Mouse (Mus musculus): ENCODE results near the gene Nr1h3.

- TF ChIP-seq CTCF (IDR thresholded peaks at IDR 0.05; ENCODE audit: extremely low read depth, insufficient read length, insufficient replicate concordance, low read depth, low read length) (no peak), POLR2A (IDR thresholded peaks at IDR 0.05; ENCODE audit: low read depth, low read length) (no peak)
Observed at GRCm38 (mm10) chr2:91169587-91170322, 32.9 kb downstream of the Nr1h3 start.

Data from small intestine, adult 2 months (tissue).